ENCODE assay signal across 9 mouse cellular contexts in genomic region chr2:179662739-179663138, GRCm38 (mm10).
A peak's percentile ranks its signal among the peaks of the same experiment; 100 is the strongest.
DNase-seq lines count a peak whose midpoint lies in the region; ATAC-seq and TF ChIP-seq lines count a peak whose summit lies in the region.
"Had no signal": no experiment of that assay in that cellular context is flagged by ENCODE, and none has a peak within 500 bp of the region (broad histone marks: within the 10 kb centered on the region; RNA-seq: fewer than 3 reads in every experiment).

No protein-coding gene starts in this region.

- no peak overlapping the region for H3K27ac ChIP-seq in gastrocnemius, adult 2 months
- no peak overlapping the region for H3K27ac ChIP-seq in midbrain, embryonic 11.5 days (ENCODE audit: low read depth, low read length)
- H3K27ac ChIP-seq in midbrain, postnatal 0 days (ENCODE audit: low read depth, low read length): no peak overlapping the region
- H3K27ac ChIP-seq in liver, embryonic 12.5 days: no peak overlapping the region

- peaks cover 10% of the 10 kb centered on the region for H3K4me1 ChIP-seq in midbrain, embryonic 11.5 days (ENCODE audit: control insufficient read depth, insufficient read depth, low read length)
- peaks cover 4% of the 10 kb centered on the region; the same call in 1 of the 2 replicates for H3K4me1 ChIP-seq in midbrain, postnatal 0 days (ENCODE audit: insufficient read depth, low read length)
- H3K4me1 ChIP-seq in liver, embryonic 12.5 days: peaks cover 7% of the 10 kb centered on the region; the same call in 1 of the 2 replicates

- WGBS in midbrain, embryonic 11.5 days: 20% methylated on average over 9 of the region's 9 CpGs
- WGBS in midbrain, postnatal 0 days: 13% methylated on average over 9 of the region's 9 CpGs
- 13% methylated on average over 9 of the region's 9 CpGs for WGBS in liver, embryonic 12.5 days (ENCODE audit: insufficient replicate concordance)

- no peak for TF ChIP-seq CTCF in gastrocnemius, adult 2 months (IDR thresholded peaks at IDR 0.05)
- TF ChIP-seq CTCF in midbrain, postnatal 0 days (IDR thresholded peaks at IDR 0.05): no peak

- intact Hi-C loops in gastrocnemius, adult 2 months (cut with DNase I): loop anchor here (5.0 kb wide), 2 partner anchors 35 to 85 kb away; no protein-coding TSS in a partner anchor

- no peaks in the 10 kb centered on the region for H3K36me3 ChIP-seq in midbrain, embryonic 11.5 days (ENCODE audit: control insufficient read depth, insufficient read depth, low read length)
- H3K36me3 ChIP-seq in midbrain, postnatal 0 days (ENCODE audit: insufficient read depth, low read length): no peaks in the 10 kb centered on the region
- H3K36me3 ChIP-seq in liver, embryonic 12.5 days: no peaks in the 10 kb centered on the region

- no peak for DNase-seq in gastrocnemius, adult 2 months
- no peak for DNase-seq in gastrocnemius, adult 18-20 months (ENCODE audit: low spot score)
- DNase-seq in midbrain, embryonic 11.5 days (ENCODE audit: low spot score, missing footprints): peak; percentile 87
- no peak for DNase-seq in midbrain, postnatal 0 days (ENCODE audit: low spot score)
- no peak for DNase-seq in thymus, postnatal 10 days (ENCODE audit: low spot score in 2 of 2)
- DNase-seq in gastrocnemius, adult 8-10 months (ENCODE audit: low spot score in 2 of 2): no peak
- DNase-seq in layer of hippocampus, adult 18-20 months (ENCODE audit: low spot score in 2 of 2): no peak
- DNase-seq: lung, postnatal 36 days had no signal

- ATAC-seq in midbrain, embryonic 11.5 days (ENCODE audit: low FRiP score): peak; percentile 38; the same call in 1 of the 2 replicates
- no peak for ATAC-seq in midbrain, postnatal 0 days (ENCODE audit: low FRiP score)
- no peak for ATAC-seq in liver, embryonic 12.5 days

- H3K4me2 ChIP-seq in midbrain, embryonic 11.5 days: peak overlapping the region; percentile 23; the same call in 1 of the 2 replicates
- no peak overlapping the region for H3K4me2 ChIP-seq in midbrain, postnatal 0 days (ENCODE audit: low read depth, low read length, poor library complexity, severe bottlenecking)
- peak overlapping the region; percentile 46 for H3K4me2 ChIP-seq in liver, embryonic 12.5 days

- no peaks in the 10 kb centered on the region for H3K9me3 ChIP-seq in midbrain, embryonic 11.5 days (ENCODE audit: control insufficient read depth, low read length)
- no peaks in the 10 kb centered on the region for H3K9me3 ChIP-seq in midbrain, postnatal 0 days (ENCODE audit: low read length)
- no peaks in the 10 kb centered on the region for H3K9me3 ChIP-seq in liver, embryonic 12.5 days (replicated peaks)

- H3K9ac ChIP-seq in midbrain, embryonic 11.5 days (ENCODE audit: low read length): no peak overlapping the region
- H3K9ac ChIP-seq in midbrain, postnatal 0 days (replicated peaks; ENCODE audit: low read length, poor library complexity, severe bottlenecking): no peak overlapping the region
- H3K9ac ChIP-seq in liver, embryonic 12.5 days: no peak overlapping the region

- peaks cover 15% of the 10 kb centered on the region; the same call in 1 of the 2 replicates for H3K27me3 ChIP-seq in midbrain, embryonic 11.5 days (ENCODE audit: control insufficient read depth, insufficient read depth, low read length)
- H3K27me3 ChIP-seq in midbrain, postnatal 0 days (ENCODE audit: insufficient read depth, low read length): peaks cover 11% of the 10 kb centered on the region
- H3K27me3 ChIP-seq in liver, embryonic 12.5 days (replicated peaks): peaks cover 26% of the 10 kb centered on the region; the same call in 1 of the 2 replicates

- peak overlapping the region; percentile 62 for H3K4me3 ChIP-seq in gastrocnemius, adult 2 months
- H3K4me3 ChIP-seq in midbrain, embryonic 11.5 days (ENCODE audit: low read depth, low read length): no peak overlapping the region
- H3K4me3 ChIP-seq in midbrain, postnatal 0 days (ENCODE audit: low read depth, low read length): no peak overlapping the region
- H3K4me3 ChIP-seq in liver, embryonic 12.5 days: 0 out of 2 replicates have a peak overlapping the region, but pooled peaks have one; percentile 4

Comparison
In these comparisons a context has a peak if more than half of its experiments do, and no peak if none do; other contexts are left out.
1. H3K4me3 ChIP-seq: peak in gastrocnemius, adult 2 months (single experiment) and liver, embryonic 12.5 days (single experiment); none in midbrain, embryonic 11.5 days (single experiment) and midbrain, postnatal 0 days (single experiment).